Mouse (Mus musculus) intestine, postnatal 0 days (tissue): ENCODE measurements around the gene Msh3. TPM values are rescaled to one million over a fixed set of nuclear protein-coding genes. Genes with fewer than 3 reads are reported as not detected.

ENCODE experiments used
- ATAC-seq: fragments of 200-750 bp; cut with Nextera tagmentation; 2 replicates; pipeline ENCODE4 v1.8.0; 2017; ENCODE audit warnings: mild to moderate bottlenecking, moderate TSS enrichment, moderate library complexity
- H3K27ac ChIP-seq: fragments of 300-500 bp; sonication (generic); 2 replicates; pipeline ENCODE4 v1.5.1; 2014; ENCODE audit warnings: mild to moderate bottlenecking, low read depth, low read length, moderate library complexity
- H3K27me3 ChIP-seq: fragments of 300-500 bp; sonication (generic); replicated peaks from 2 replicates; pipeline ENCODE4 v1.6.1; 2014; ENCODE audit warnings: low read length, mixed read lengths; ENCODE audit not compliant: control insufficient read depth, insufficient read depth
- H3K36me3 ChIP-seq: fragments of 300-500 bp; sonication (generic); 2 replicates; pipeline ENCODE4 v1.6.1; 2014; ENCODE audit warnings: mild to moderate bottlenecking, moderate library complexity; ENCODE audit not compliant: control insufficient read depth, insufficient read depth
- H3K4me1 ChIP-seq: fragments of 300-500 bp; sonication (generic); replicated peaks from 2 replicates; pipeline ENCODE4 v1.6.1; 2014; ENCODE audit warnings: antibody characterized with exemption, low read length, mixed read lengths; ENCODE audit not compliant: control insufficient read depth, insufficient read depth
- H3K4me2 ChIP-seq: fragments of 300-500 bp; sonication (generic); replicated peaks from 2 replicates; pipeline ENCODE4 v1.6.1; 2014; ENCODE audit warnings: low read depth, mild to moderate bottlenecking, moderate library complexity
- H3K4me3 ChIP-seq: fragments of 300-500 bp; sonication (generic); 2 replicates; pipeline ENCODE4 v1.5.1; 2014; ENCODE audit warnings: low read depth, low read length
- H3K9ac ChIP-seq: fragments of 300-500 bp; sonication (generic); 2 replicates; pipeline ENCODE4 v1.6.1; 2014; ENCODE audit warnings: mild to moderate bottlenecking, low read depth, low read length
- H3K9me3 ChIP-seq: fragments of 300-500 bp; sonication (generic); 2 replicates; pipeline ENCODE4 v1.6.1; 2016; ENCODE audit warnings: mixed run types; ENCODE audit not compliant: control insufficient read depth
- CTCF ChIP-seq: sonication (generic); IDR thresholded peaks from 2 replicates; pipeline ENCODE4 v1.5.1; 2016; ENCODE audit warnings: low read depth, mild to moderate bottlenecking, control low read depth, antibody characterized with exemption, moderate library complexity
- WGBS: fragments of 180-500 bp; shearing (Covaris S2); extraction: QIAGEN DNeasy Blood & Tissue Kit; methylation state at CpG from one replicate; pipeline ENCODE4 v1.1.7; 2014; 5-methylcytosine and 5-hydroxymethylcytosine counted together
- polyA plus RNA-seq: library from polyadenylated mRNA; unstranded; fragments of >200 nt; fragmentation: Nextera tagmentation; extraction: Ambion mirVana; gene quantifications from 2 replicates; pipeline ENCODE4 v1.2.1, GENCODE M21; 2015

Msh3 gene
- polyA plus RNA-seq, 1 experiment from 2014 or later: 8.0 TPM

DNA sequence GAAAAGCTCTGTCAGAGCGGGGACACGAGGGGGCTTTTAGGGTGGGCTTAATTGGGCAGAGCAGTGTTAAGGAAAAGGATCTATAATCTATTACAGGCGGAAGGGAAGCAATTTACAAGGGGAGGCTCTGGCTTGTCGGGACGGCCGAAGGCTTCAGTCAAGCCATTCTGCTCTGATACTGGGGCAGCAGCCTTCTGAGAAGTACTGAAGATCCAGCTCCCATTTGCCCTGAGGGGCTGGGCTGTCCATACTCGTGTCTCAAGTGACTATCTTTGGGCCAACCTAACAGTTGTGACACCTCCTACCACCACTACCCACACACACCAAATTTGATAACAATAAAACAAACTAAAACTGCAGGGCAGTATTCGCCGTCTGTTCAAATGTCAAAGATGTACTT, 79.5 kb downstream of the Msh3 start:
- Histone ChIP-seq H3K27me3 (no peaks in the 10 kb centered on the region), H3K36me3 (no peaks in the 10 kb centered on the region), H3K9ac (no peak overlapping the region), H3K4me2 (no peak overlapping the region), H3K4me1 (no peaks in the 10 kb centered on the region), H3K4me3 (no peak overlapping the region), H3K27ac (no peak overlapping the region), H3K9me3 (no peaks in the 10 kb centered on the region)
- 92% methylated on average over 9 of the region's 9 CpGs for WGBS
- no peak for TF ChIP-seq CTCF
- no peak for ATAC-seq

DNA sequence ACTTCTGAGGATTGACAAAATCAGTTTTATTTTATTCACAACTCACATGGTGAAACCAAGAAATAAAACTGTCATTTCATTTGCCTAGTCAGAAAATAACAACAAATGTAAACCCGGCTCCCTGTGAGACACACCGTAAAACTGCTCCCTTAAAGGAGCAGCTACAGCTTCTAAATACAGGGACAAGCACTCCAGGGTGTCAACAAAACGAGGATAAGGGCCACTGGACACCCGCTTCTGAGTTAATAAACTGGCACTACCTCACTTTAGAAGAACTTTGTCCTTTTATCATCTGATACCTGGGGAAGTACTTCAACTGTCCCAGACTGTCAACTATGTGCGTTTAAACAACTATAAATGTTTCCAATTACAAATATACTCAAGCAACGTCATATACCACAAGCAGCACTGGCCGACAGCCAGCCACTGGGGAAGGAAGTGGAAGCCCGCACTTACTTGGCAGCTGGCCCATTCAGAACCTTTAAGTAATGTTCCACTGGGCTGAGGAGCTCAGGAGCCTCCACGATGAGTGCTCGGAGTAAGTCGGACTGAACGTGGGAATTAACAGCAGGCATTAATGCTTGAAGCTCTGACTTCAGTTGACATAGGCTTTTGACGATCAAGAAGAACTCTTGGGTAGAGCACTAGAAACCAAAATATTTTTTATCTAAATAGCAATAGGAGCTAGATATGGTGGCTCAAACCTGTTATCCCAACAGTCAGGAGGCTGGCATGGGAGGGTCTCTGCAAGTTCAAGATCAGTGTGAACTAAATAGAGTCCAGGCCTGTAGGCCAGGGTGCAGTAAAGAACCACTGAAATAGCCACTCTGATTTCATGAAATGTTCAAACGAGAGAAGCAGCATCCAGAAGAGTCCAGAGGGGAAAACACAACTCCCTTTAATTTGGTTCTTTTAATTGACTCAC, 80.3 kb downstream of the Msh3 start:
- WGBS: 43% methylated on average over 14 of the region's 14 CpGs
- Histone ChIP-seq H3K27ac (no peak overlapping the region), H3K27me3 (no peaks in the 10 kb centered on the region), H3K9me3 (no peaks in the 10 kb centered on the region), H3K4me2 (no peak overlapping the region; the same call in 1 of the 2 replicates), H3K36me3 (no peaks in the 10 kb centered on the region), H3K9ac (no peak overlapping the region), H3K4me1 (no peaks in the 10 kb centered on the region), H3K4me3 (no peak overlapping the region)
- ATAC-seq: peak; percentile 59; the same call in 1 of the 2 replicates
- no peak for TF ChIP-seq CTCF

DNA sequence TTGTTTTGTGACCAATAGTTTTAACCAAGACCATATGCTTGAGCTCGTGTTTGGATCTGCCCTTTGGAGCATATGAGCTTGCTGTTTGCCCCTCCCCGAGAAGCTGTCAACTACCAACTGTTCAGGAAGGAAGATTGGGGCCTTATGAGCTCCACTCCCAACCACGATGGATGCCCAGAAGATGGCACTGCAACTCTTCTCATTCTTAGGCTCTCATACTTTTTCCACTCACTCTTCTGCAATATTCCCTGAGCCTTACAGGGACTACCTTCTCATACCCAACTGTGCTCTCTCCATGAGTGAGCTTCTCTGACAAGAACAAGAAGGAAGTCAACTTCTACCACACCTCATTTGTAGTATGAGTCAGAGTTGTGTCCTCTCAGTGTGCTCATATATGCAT, 87.7 kb downstream of the Msh3 start:
- Histone ChIP-seq H3K27me3 (no peaks in the 10 kb centered on the region), H3K4me2 (no peak overlapping the region), H3K36me3 (peaks cover 5% of the 10 kb centered on the region; the same call in 1 of the 2 replicates), H3K9me3 (no peaks in the 10 kb centered on the region), H3K9ac (no peak overlapping the region), H3K4me1 (no peaks in the 10 kb centered on the region), H3K27ac (no peak overlapping the region), H3K4me3 (no peak overlapping the region)
- TF ChIP-seq CTCF: peak; percentile 54
- 86% methylated on average over 3 of the region's 3 CpGs for WGBS
- no peak for ATAC-seq

- no peak overlapping the region for H3K4me3 ChIP-seq
- no peaks in the 10 kb centered on the region for H3K9me3 ChIP-seq
- H3K4me2 ChIP-seq: no peak overlapping the region
- H3K27me3 ChIP-seq: no peaks in the 10 kb centered on the region
- no peak for ATAC-seq
- H3K9ac ChIP-seq: no peak overlapping the region
- no peak overlapping the region for H3K27ac ChIP-seq
- no peak for TF ChIP-seq CTCF
- WGBS: 90% methylated on average over 6 of the region's 6 CpGs
- H3K4me1 ChIP-seq: no peaks in the 10 kb centered on the region
- H3K36me3 ChIP-seq: peaks cover 5% of the 10 kb centered on the region
These were observed 91.2 kb downstream of the Msh3 start for GRCm38 (mm10) chr13:92263566-92263965.

- Histone ChIP-seq H3K4me3 (no peak overlapping the region), H3K9me3 (no peaks in the 10 kb centered on the region), H3K27me3 (no peaks in the 10 kb centered on the region), H3K27ac (no peak overlapping the region), H3K9ac (no peak overlapping the region), H3K4me1 (no peaks in the 10 kb centered on the region), H3K4me2 (no peak overlapping the region), H3K36me3 (peaks cover 5% of the 10 kb centered on the region)
- TF ChIP-seq CTCF: no peak
- ATAC-seq: no peak
- 77% methylated on average over 5 of the region's 5 CpGs for WGBS
These were observed 93.5 kb downstream of the Msh3 start for GRCm38 (mm10) chr13:92261329-92261728.

DNA sequence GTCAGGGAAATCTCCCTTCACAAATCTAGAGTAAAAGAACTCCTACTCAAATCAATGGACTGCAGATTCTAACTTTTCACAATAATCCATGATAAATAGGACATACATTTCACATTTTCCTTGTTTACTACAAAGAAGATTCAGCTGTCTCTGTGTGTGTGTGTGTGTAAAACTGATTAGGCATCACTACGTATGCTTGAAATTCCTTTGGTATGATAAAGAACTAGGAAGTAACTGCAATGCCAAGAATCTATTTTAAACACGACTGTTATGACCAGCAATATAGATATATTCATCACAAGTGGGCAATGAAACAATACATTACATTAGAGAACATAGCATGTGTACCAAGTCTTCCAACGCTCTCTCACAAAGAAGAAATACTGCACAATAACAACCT, 99.3 kb downstream of the Msh3 start:
- WGBS: 41% methylated on average over 3 of the region's 3 CpGs
- ATAC-seq: no peak

More for the DNA sequence above, 99.3 kb downstream of the Msh3 start:
- TF ChIP-seq CTCF: no peak
- H3K27me3 ChIP-seq: no peaks in the 10 kb centered on the region
- no peak overlapping the region for H3K4me2 ChIP-seq
- no peaks in the 10 kb centered on the region for H3K9me3 ChIP-seq
- H3K4me1 ChIP-seq: no peaks in the 10 kb centered on the region
- H3K4me3 ChIP-seq: no peak overlapping the region
- no peak overlapping the region for H3K9ac ChIP-seq
- H3K36me3 ChIP-seq: no peaks in the 10 kb centered on the region; the same call in 1 of the 2 replicates
- no peak overlapping the region for H3K27ac ChIP-seq
